Mouse (Mus musculus) cerebellum, adult 2 months (tissue): Measurements from ENCODE around the gene Rpl13a. TPM values are rescaled to one million over a fixed set of nuclear protein-coding genes. Genes with fewer than 3 reads are reported as not detected.
"Not testable (repeated sequence)": the region's sequence is repeated elsewhere in the genome, so short reads cannot be mapped to it uniquely, and the experiment has no call there.

Source experiments
- DNase-seq, 2 experiments: peaks; one replicate each; pipeline ENCODE4 v3.0.0; 2021
- H3K27ac ChIP-seq: fragments of 200-500 bp; 2 replicates; pipeline ENCODE4 v1.5.1; 2012; ENCODE audit warnings: low read length, control low read depth, inconsistent platforms; ENCODE audit not compliant: insufficient read depth
- H3K27me3 ChIP-seq: fragments of 200-500 bp; 2 replicates; pipeline ENCODE4 v1.6.1; 2012; ENCODE audit warnings: inconsistent platforms, mild to moderate bottlenecking, low read length, moderate library complexity; ENCODE audit not compliant: control insufficient read depth, insufficient read depth
- H3K4me1 ChIP-seq: fragments of 200-500 bp; 2 replicates; pipeline ENCODE4 v1.6.1; 2011; ENCODE audit warnings: low read length; ENCODE audit not compliant: control insufficient read depth, insufficient read depth
- H3K4me3 ChIP-seq: fragments of 200-500 bp; replicated peaks from 2 replicates; pipeline ENCODE3; 2011; ENCODE audit warnings: mild to moderate bottlenecking, low read depth, low read length, control low read depth; ENCODE audit not compliant: insufficient read depth
- CTCF ChIP-seq: fragments of 200-500 bp; IDR thresholded peaks from 2 replicates; pipeline ENCODE4 v1.5.1; 2011; ENCODE audit warnings: low read depth, mild to moderate bottlenecking, control low read depth, low read length, moderate library complexity, borderline replicate concordance; ENCODE audit not compliant: insufficient read depth
- POLR2A ChIP-seq: fragments of 200-500 bp; IDR thresholded peaks from 2 replicates; pipeline ENCODE4 v1.6.1; 2011; ENCODE audit warnings: low read length, control low read depth, borderline replicate concordance; ENCODE audit not compliant: insufficient read depth
- WGBS: fragments of 180-500 bp; shearing (Covaris S2); methylation state at CpG from one replicate; pipeline ENCODE4 v1.1.7; 2018; 5-methylcytosine and 5-hydroxymethylcytosine counted together
- polyA plus RNA-seq: library from polyadenylated mRNA; depleted of rRNA; stranded (reverse); fragments of >200 nt; gene quantifications from 2 replicates; pipeline ENCODE4 v1.2.3, GENCODE M21; 2012

Rpl13a gene
- polyA plus RNA-seq, 1 experiment, result 1,228 TPM

DNA sequence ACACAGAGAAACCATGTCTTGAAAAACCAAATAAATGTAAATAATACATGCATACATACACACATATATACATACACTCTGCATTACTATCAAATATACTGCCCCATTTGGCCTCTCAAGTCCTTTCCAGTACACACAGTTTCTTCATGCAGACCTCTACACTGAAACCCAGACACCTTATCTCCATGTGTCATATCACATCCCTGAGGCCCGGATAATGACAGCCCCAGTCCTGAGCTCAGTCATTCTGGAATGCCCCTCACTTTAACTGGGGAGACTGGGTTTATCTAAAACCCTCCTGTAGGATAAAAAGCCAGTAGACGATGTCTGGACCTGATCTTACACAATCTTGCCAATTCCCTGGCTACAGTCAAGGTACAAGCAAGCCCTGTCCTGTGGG lies 15.1 kb downstream of the Rpl13a start:
- WGBS, result 83% methylated on average over 2 of the region's 2 CpGs

DNA sequence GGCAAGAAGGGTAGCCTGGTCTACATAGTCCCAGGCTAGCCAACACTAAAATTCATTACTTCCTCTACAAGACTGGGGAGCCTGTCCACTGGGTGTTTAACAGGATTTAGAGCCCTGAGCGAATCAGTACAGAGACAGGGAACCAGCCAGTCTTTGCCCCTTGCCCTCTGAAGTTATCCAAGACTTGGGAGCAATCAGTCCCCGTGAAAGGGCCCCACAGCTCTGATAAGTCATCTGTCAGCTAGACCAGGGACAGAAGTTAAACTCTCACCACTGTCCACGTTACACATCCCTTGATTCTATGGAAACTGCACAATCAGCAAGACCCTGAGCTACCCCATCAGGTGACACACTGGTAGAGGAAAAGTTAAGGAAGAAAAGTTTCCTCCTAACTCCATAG lies 16.0 kb downstream of the Rpl13a start:
- Histone ChIP-seq H3K4me1 (no peaks in the 10 kb centered on the region), H3K27me3 (no peaks in the 10 kb centered on the region), H3K27ac (no peak overlapping the region), H3K4me3 (no peak overlapping the region)
- TF ChIP-seq CTCF, result no peak
- TF ChIP-seq POLR2A, result no peak
- WGBS, result 64% methylated on average over 3 of the region's 3 CpGs
- DNase-seq, result no peak

More for the DNA sequence above, 15.1 kb downstream of the Rpl13a start:
- Histone ChIP-seq H3K27ac (no peak overlapping the region), H3K27me3 (no peaks in the 10 kb centered on the region), H3K4me1 (no peaks in the 10 kb centered on the region), H3K4me3 (no peak overlapping the region)
- TF ChIP-seq CTCF, result no peak
- no peak for TF ChIP-seq POLR2A
- no peak for DNase-seq

DNA sequence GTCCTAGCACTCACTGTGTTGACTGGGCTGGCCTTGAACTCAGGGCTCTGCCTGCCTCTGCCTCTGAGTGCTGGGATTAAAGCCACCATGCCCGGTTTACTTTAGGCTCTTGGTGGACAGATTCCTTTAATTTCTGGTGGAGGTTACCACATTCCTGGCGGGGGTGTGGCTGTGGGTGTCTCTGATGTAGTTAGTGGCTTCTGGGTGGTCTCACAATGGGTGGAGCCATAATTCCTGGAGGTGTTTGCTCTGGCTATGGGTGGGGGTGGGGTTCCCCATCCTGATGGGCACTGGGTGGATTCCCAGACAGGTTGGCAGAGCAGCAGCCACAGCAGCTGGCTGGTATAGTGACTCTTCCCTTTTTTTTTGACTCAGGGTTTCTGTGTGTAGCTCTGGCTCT lies 16.6 kb downstream of the Rpl13a start:
- WGBS, result 65% methylated on average over 2 of the region's 2 CpGs
- no peaks in the 10 kb centered on the region for H3K4me1 ChIP-seq

DNA sequence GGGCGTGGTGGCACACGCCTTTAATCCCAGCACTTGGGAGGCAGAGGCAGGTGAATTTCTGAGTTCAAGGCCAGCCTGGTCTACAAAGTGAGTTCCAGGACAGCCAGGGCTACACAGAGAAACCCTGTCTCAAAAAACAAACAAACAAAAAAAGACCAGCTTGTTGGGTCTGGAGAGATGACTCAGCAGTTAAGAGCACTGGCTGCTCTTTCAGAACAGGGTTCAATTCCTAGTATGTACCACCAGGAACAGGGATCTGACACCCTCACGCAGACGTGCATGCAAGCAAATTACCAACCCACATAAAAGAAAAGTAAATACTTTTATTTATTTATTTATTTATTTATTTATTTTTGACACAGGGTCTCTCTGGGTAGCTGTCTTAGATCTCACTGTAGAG lies 18.5 kb downstream of the Rpl13a start:
- not testable (repeated sequence) for H3K4me3 ChIP-seq, H3K27me3 ChIP-seq, H3K27ac ChIP-seq, H3K4me1 ChIP-seq, DNase-seq
- 94% methylated on average over 4 of the region's 4 CpGs for WGBS

More for the DNA sequence above, 16.6 kb downstream of the Rpl13a start:
- DNase-seq, result no peak
- no peaks in the 10 kb centered on the region for H3K27me3 ChIP-seq
- H3K4me3 ChIP-seq, result no peak overlapping the region
- no peak overlapping the region for H3K27ac ChIP-seq
- TF ChIP-seq POLR2A, result no peak
- no peak for TF ChIP-seq CTCF

DNA sequence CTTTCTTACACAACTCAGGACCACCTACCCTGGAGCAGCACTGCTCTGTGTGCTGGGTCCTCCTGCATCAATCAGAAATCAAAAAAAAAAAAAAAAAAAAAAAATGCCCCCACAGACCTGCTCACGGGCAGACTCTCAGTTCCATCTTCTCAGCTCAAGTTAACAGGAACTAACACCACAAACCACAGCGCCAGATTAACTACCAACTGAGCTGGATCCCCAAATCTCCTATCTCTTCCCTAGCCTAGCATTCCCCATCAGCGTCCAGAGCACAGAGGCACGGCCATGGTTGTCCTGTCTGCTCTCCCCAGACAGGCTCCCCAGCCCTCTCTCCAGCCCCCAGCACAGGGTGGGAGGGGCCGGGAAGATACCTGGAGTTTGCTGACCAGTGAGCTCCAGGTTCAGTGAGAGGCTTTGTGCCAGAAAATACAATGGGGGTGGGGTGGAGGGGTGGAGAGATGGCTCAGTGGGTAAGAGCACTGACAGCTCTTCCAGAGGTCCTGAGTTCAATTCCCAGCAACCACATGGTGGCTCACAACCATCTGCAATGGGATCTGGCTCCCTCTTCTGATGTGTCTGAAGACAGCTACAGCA lies 21.4 kb downstream of the Rpl13a start:
- no peak overlapping the region for H3K27ac ChIP-seq
- TF ChIP-seq CTCF (no peak), POLR2A (no peak)
- no peak overlapping the region for H3K4me3 ChIP-seq
- H3K4me1 ChIP-seq, result peaks cover 3% of the 10 kb centered on the region; the same call in 1 of the 2 replicates
- DNase-seq, result no peak
- H3K27me3 ChIP-seq, result no peaks in the 10 kb centered on the region
- 49% methylated on average over 5 of the region's 5 CpGs for WGBS

DNA sequence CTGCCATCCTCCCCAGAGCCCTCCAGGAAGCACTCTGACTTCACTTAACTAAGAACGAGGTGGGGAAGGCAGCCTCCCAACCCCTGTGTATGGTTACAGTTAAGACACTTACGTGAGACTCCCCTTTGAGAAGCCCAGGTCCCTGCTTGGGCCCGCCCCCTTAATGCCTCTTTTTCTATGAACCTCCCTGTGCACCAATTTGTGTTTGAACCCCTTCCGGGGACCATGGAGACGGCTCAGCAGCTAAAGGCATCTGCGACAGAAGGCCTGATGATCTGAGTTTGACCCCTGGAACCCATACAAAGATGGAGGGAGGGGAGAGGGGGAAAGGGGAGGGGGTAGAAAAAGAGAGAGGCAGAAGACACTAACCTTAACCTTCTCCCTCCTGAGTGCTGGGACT lies 22.1 kb downstream of the Rpl13a start:
- 38% methylated on average over 6 of the region's 6 CpGs for WGBS
- no peak overlapping the region for H3K27ac ChIP-seq
- TF ChIP-seq POLR2A (no peak), CTCF (no peak)
- DNase-seq, result no peak
- peaks cover 3% of the 10 kb centered on the region; the same call in 1 of the 2 replicates for H3K4me1 ChIP-seq
- no peaks in the 10 kb centered on the region for H3K27me3 ChIP-seq
- no peak overlapping the region for H3K4me3 ChIP-seq

DNA sequence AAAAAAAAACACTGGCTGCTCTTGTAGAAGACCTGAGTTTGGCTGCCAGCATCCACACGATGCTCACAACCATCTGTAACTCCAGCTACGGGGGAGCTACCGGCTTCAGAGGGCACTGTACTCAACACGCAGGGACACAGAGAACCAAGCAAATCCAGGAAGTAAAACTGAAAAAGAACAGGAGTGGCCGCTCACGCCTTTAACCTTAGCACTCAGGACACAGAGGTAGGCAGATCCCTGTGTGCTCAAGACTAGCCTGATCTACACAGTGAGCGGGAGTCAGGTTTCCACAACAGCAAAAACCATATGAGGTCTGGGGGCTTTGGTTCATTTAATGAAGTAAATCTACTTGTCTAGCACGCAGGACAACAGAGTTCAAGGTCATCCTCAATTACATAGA lies 23.1 kb downstream of the Rpl13a start:
- no peaks in the 10 kb centered on the region for H3K27me3 ChIP-seq
- H3K4me3 ChIP-seq, result no peak overlapping the region
- no peak for DNase-seq
- peaks cover 3% of the 10 kb centered on the region; the same call in 1 of the 2 replicates for H3K4me1 ChIP-seq
- WGBS, result 68% methylated on average over 8 of the region's 8 CpGs
- no peak overlapping the region for H3K27ac ChIP-seq
- TF ChIP-seq POLR2A (no peak), CTCF (no peak)

DNA sequence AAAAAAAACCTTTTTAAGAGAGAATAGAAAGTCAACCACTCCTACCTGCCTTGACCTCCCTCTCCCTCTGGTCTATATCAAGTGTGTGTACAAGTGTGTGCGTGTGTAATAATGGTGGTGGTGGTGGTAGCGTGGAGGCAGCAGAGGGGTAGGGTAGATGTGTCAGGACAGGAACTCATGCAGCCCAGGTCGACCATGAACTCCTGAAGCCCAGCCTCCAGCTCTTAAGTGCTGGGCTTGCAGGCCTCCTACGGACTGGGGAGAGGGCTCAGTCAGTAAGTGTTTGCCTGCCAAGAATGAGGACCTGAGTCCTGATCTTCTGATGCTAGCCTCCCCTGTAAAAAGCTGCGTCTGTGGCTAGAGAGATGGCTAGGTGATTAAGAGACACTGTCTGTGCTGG lies 23.6 kb downstream of the Rpl13a start:
- TF ChIP-seq POLR2A, result no peak
- no peak for TF ChIP-seq CTCF
- Histone ChIP-seq H3K27me3 (no peaks in the 10 kb centered on the region), H3K4me3 (no peak overlapping the region), H3K27ac (no peak overlapping the region), H3K4me1 (peaks cover 3% of the 10 kb centered on the region; the same call in 1 of the 2 replicates)
- 85% methylated on average over 5 of the region's 5 CpGs for WGBS
- DNase-seq, result no peak
